Mouse (Mus musculus): ENCODE results near the gene Cyp2d22. TPM values are rescaled to one million over a fixed set of nuclear protein-coding genes. Genes with fewer than 3 reads are reported as not detected.

The Cyp2d22 gene
- total RNA-seq, 1 experiment from 2014 or later, result 37.0 TPM

GRCm38 (mm10) chr15:82346580-82347302, 33.3 kb downstream of the Cyp2d22 start:
- DNase-seq, result no peak

GRCm38 (mm10) chr15:82345820-82346470, 34.1 kb downstream of the Cyp2d22 start:
- peak; percentile 98 for DNase-seq

- DNase-seq, result no peak
Observed at GRCm38 (mm10) chr15:82344971-82345370, 35.1 kb downstream of the Cyp2d22 start.

- DNase-seq, result no peak
Observed at GRCm38 (mm10) chr15:82343368-82344287, 36.4 kb downstream of the Cyp2d22 start.

GRCm38 (mm10) chr15:82342543-82342935, 37.5 kb downstream of the Cyp2d22 start:
- no peak for DNase-seq

- DNase-seq, result no peak
Observed at GRCm38 (mm10) chr15:82341675-82342542, 38.2 kb downstream of the Cyp2d22 start.

- DNase-seq, result peak; percentile 75
Observed at GRCm38 (mm10) chr15:82341036-82341501, 39.0 kb downstream of the Cyp2d22 start.

- no peak for DNase-seq
Observed at GRCm38 (mm10) chr15:82340414-82341035, 39.5 kb downstream of the Cyp2d22 start.

GRCm38 (mm10) chr15:82339634-82340254, 40.3 kb downstream of the Cyp2d22 start:
- no peak for DNase-seq

- DNase-seq, result no peak
Observed at GRCm38 (mm10) chr15:82339150-82339549, 40.9 kb downstream of the Cyp2d22 start.

GRCm38 (mm10) chr15:82338593-82339112, 41.4 kb downstream of the Cyp2d22 start, which contains the start of the genes Naga, Pheta2 and Smdt1:
Gene Naga (minus strand): TSS chr15:82338925.
Gene Pheta2 (plus strand): TSS chr15:82338942.
Gene Smdt1 (plus strand): TSS chr15:82338959.
- DNase-seq, result peak; percentile 99

- DNase-seq, result no peak
Observed at GRCm38 (mm10) chr15:82337875-82338274, 42.2 kb downstream of the Cyp2d22 start.

- DNase-seq, result no peak
Observed at GRCm38 (mm10) chr15:82336629-82337028, 43.4 kb downstream of the Cyp2d22 start.

- no peak for DNase-seq
Observed at GRCm38 (mm10) chr15:82335194-82335593, 44.9 kb downstream of the Cyp2d22 start.

GRCm38 (mm10) chr15:82325382-82325781, 54.7 kb downstream of the Cyp2d22 start:
- no peak for DNase-seq

GRCm38 (mm10) chr15:82322195-82322594, 57.9 kb downstream of the Cyp2d22 start:
- DNase-seq, result no peak

Measured in adrenal gland, postnatal 14 days (tissue).